Mouse (Mus musculus) hematopoietic stem cell, adult 5-6 weeks (primary cell): Measurements from ENCODE around the gene Ankrd33b. TPM values are rescaled to one million over a fixed set of nuclear protein-coding genes. Genes with fewer than 3 reads are reported as not detected.

Source experiments
- ATAC-seq, 2 experiments: fragments of 125-278 bp in 1 of 2; replicated peaks in 1 of 2; 2 replicates each; pipeline ENCODE4 v1.8.0; 2016 to 2017; ENCODE audit warnings: inconsistent platforms in 2 of 2, mild to moderate bottlenecking in 2 of 2, moderate number of reproducible peaks in 2 of 2, low read depth in 1 of 2, moderate TSS enrichment in 1 of 2; ENCODE audit not compliant: low FRiP score in 2 of 2, poor library complexity in 2 of 2, severe bottlenecking in 2 of 2, insufficient read depth in 1 of 2, low TSS enrichment in 1 of 2
- total RNA-seq: library from RNA; stranded (forward); fragments of 172-1452, 232-1000 nt; gene quantifications from 2 replicates; pipeline ENCODE4 v1.2.3, GENCODE M21; 2017

Ankrd33b gene
- total RNA-seq, 1 experiment from 2014 or later = 7.4 TPM

DNA sequence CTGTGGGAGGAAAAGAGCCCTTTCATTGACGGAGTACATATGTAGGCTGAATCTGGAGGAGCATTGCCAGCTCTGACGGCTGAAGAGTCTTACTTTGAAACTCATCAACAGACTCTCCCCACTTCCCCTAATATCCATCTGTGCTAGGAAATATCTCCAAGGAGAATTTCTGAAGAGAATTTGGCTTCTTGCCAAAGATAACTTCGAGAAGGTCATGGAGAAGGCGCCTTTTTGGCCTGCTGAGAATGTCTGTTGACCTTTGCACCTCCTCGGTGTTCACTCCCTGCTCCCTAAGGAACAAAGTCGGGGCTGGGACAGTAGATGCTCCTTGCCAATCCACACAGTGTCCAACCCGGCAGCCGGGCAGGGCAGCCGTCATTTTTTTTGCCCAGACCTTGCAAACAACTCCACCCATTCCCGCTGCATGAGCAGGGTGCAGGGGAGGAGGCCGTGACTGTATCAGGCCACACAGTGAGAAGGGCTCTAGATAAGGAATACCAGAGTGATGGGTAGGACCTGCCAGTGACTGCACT lies 14.5 kb upstream of the Ankrd33b start:
- no peak; a peak in 1 of 4 replicates for ATAC-seq

- ATAC-seq = no peak
These were observed 11.9 kb upstream of the Ankrd33b start for GRCm38 (mm10) chr15:31379471-31379870.

DNA sequence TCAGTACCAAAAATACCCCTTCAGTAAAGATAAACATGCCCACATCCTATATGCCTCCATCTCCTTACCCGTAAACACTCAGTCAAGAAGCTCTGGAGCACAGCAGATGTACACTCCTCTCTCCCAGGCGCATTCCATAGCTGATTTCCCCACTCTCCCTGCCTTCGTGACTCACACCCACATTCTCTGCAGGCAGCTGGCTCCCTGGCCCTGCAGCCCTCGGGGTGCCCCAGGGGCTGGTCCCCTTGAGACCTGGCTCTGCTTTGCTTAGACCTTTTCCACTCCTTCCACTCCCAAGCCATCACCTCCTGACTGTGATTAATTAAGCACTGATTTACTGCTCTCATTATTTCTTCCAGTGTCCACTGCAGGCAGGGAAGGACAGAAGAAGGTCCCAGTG lies 7.7 kb upstream of the Ankrd33b start:
- ATAC-seq = no peak

- peak in 1 of 2 experiments; percentile 25; a peak in 3 of 4 replicates for ATAC-seq
These were observed 1.6 kb upstream of the Ankrd33b start for GRCm38 (mm10) chr15:31369125-31369612.

- ATAC-seq = no peak
These were observed 1.0 kb upstream of the Ankrd33b start for GRCm38 (mm10) chr15:31368556-31368955.

DNA sequence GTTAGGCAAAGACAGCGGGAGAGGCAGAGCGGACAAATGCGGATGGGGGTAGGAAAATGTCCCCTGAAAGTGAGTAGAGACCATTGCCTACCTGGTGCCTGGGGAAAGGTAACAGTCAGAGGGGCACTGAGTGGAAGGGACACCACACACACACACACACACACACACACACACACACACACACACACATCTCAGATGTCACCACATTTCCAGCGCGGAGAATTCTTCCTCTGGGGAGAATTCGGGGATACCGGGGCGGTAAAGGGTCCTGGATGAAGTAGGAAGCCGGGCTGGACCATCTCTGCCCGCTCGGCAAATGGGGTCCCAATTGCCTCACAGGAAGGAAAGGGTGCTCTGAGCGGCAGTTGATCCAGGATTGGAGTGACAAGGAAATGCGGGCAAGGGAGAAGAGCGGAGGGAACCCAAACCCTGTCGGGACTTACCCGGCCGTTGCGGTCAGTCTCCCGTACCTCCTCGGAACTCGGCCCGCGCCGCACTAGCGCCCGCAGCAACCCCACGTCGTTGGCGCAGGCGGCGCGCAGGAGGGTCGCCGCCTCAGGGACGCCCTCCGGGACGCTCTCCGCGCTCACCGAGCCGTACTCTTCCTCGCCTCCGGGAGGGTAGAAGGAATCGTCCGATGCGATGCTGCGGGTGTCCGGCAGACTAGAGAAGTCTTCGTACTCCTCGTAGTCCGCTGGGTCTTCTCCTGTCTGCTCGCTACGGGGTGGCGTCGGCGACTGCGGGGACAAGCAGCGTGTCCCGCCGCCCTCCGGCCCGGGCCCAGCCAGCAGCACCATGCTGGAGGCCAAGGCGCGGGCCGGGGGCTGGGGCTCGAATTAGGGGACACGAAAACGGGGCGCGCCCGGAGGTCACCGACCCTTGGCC lies 688 bp downstream of the Ankrd33b start:
- peak in 1 of 2 experiments; percentile 2; a peak in 1 of 4 replicates for ATAC-seq

DNA sequence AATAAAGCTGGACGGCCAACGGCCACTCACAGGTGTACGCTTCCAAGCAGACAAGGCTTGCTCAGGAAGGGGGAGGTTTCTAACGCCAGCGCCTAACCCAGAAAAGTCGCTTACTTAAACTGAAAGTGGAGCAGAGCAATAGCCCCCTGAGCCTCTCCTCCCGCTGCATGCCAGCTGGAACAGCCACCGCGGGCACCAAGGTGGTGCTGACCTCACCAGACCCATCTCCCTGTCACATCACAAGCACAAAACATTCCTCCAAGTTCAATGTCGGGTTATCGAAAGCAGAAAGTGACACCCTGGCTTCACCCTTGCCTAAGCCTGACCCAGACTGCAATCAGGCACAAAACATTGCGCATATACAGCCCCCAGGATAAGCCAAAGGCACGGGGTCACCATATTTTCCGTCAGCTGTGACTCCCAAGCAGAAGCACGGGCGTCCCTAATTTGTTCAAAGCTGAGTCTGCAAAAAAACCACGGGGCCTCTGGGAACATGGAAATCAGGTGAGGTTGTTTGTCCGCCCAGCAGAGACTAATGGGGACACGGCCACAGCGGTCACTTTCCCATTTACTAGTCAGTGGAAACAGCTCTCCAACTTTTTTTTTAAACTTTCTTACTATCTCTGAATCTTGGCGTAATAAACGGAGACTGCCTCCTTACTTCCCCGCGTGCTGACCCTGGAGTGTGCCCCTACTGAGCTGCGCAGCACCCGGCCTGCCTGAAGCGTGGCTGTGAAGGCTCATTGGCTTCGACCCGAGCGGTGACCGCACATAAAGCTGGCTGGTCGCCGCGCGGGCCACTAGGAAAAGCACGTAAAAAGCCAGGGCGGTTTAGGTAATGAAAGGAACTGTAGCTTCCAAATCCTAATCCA lies 1.6 kb downstream of the Ankrd33b start:
- peak; percentile 43 to 51 for ATAC-seq

DNA sequence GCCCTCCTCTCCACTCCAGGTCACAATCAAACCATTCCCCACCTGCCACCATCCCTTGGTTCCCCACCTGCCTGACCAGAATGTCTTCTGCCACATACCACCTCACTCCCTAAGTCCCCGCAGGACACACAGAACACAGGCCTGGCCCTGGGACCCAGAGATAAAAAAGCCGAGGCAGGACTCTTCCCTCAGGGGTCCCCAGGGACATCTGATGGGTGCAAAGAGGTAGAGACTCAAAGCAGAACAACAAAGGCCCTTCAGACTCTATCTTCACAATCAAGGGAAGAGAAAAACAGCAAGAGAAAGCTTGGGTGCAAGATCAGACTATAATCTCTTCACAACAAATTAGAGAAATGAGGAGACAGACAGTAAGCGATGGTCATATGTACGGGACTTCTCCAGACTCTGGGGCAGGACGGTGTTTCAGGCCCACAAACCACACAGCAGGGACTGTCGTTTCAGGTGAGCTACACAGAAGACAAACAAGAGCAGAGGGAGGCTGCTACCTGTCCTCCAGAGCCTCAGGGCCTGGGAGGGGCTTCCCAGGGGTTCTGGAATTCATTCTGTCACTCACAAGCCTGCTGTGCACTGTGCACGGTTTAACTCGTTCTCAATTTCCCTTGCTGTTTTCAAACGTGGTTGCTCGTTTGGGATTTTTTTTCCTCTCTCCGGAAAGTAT lies 2.3 kb downstream of the Ankrd33b start:
- ATAC-seq = peak; percentile 6; a peak in 1 of 4 replicates

GRCm38 (mm10) chr15:31364396-31364795 lies 3.1 kb downstream of the Ankrd33b start:
- ATAC-seq = no peak

DNA sequence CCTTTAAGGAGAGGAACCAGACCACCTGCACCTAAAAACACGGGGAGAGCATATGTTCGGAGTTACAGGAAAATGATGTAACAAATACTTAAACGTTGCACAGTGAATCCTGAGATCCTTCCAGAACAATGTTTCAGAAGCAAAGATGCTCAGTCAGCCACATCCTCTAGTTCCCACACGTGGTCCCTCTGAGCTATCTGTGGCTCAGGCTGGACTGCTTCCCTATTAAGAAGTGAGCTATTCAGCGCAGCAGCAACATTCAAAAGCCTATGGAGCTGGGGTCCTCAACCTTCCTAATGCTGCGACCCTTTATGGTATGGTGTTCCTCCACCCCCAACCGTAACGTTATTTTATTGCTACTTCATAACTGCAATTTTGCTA lies 3.6 kb downstream of the Ankrd33b start:
- ATAC-seq = no peak

DNA sequence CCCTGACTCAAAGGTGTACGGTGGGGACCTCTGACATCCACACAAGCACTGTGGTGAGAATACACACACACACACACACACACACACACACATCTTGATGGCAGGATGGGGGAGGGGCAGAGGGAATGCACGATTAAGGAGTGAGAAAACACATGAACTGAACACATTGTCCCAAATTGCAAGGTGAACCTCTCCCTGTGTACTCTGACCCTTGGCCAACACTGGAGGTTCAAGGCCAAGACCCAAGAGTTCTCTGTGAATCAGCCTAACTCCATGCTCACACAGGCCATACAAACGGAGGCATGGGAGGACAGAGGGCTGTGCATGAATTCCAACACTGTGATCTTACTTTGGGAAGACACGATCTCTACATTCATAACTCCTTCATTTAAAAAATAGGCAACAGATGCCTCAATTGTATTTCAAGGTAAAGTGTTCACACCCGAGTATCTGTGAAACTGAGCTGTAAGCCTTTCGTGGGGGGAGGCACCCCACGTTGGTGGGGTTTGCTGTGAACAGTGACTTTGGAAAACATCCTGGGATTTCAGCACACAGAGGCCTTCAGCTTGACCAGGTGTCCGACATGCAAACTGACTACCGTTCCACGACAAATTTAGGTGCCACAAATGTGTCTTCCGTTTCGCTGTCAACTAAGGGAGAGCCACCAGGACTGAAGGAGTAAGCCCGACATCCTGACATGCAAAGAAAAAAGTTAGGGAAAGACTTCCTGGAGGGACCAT lies 4.1 kb downstream of the Ankrd33b start:
- no peak for ATAC-seq

DNA sequence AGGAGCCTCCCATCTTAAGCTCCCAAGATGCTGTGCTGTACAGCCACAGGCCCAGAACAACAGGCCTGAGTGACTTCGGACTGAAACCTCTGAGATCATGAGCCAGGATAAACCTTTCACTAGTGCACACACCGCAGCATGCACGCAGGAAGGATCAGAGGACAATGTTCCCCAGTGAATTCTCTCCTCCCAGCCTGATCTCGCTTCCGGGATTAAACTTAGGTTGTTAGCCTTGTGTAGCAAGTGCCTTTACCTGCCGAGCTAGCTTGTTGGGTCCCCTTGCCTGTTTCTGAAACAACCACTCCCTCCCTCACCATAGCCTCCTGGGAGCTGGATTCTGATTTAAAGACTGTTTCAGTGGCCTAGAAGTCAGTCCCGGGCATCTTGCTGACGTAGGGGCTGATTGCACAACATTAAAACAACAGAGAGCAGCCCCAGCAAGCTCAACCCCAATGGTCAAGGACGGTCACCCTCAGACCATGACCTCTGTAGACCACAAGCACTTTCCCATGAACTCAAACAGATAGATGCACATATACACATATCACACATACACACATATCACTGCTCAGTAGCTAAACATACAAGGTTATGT lies 6.2 kb downstream of the Ankrd33b start:
- ATAC-seq = no peak

- ATAC-seq = no peak
These were observed 6.9 kb downstream of the Ankrd33b start for GRCm38 (mm10) chr15:31360593-31360992.

- ATAC-seq = no peak
These were observed 7.7 kb downstream of the Ankrd33b start for GRCm38 (mm10) chr15:31359805-31360204.

DNA sequence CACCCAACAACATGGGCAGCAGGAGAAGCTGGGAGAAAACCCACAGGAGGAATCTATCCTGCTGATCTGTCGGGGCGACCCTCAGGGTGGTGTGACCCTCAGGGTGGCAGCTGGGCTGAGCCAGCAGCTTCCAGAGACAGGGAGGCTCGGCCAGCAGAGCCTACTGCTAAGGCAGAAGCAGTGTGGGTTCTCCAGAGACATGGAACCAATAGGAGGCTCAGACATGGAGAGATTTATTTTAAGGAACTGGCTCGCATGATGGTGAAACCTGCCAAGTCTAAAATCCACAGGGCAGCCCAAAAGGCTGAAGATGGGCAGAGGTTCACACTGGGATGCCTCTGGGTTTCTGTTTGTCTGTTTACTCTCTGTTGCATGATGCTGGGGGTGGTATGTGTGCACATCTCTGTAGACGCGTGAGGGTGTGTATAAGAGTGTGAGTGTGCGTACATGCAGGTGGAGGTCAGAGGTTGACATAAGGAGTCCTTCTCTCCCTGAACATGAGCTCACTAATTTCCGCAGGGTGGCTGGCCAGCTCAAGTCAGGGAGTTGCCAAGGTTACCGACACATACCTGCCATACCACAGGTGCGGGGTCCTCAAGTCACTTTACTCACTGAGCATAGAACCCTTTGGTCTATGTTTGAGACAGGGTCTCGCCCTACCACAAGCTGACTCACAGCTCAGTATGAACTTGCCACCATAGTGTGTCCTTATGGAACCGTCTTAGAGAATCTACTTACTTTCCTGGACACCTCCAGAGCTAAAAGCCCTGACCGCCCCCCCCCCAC lies 14.8 kb downstream of the Ankrd33b start:
- ATAC-seq = no peak
